Mouse (Mus musculus) C2C12 (cell line): ENCODE data around the gene Ribc2.

Experiments used
- CTCF ChIP-seq: IDR thresholded peaks from one replicate; pipeline ENCODE4 v1.5.1; 2011; ENCODE audit not compliant: control insufficient read depth, insufficient read depth, insufficient read length
- FOSL1 ChIP-seq: IDR thresholded peaks from one replicate; pipeline ENCODE4 v1.8.0; 2011; ENCODE audit warnings: mild to moderate bottlenecking, low read length; ENCODE audit not compliant: poor library complexity, insufficient read depth, severe bottlenecking
- MAX ChIP-seq: IDR thresholded peaks from one replicate; pipeline ENCODE4 v1.6.1; 2011; ENCODE audit warnings: mild to moderate bottlenecking, control low read depth

- no peak for TF ChIP-seq CTCF
- no peak for TF ChIP-seq MAX
- TF ChIP-seq FOSL1: no peak
These were observed 46.2 kb upstream of the Ribc2 start for GRCm38 (mm10) chr15:85085641-85086040.
